Comparison of ENCODE assay signal across 14 mouse cellular contexts in the genomic region with DNA sequence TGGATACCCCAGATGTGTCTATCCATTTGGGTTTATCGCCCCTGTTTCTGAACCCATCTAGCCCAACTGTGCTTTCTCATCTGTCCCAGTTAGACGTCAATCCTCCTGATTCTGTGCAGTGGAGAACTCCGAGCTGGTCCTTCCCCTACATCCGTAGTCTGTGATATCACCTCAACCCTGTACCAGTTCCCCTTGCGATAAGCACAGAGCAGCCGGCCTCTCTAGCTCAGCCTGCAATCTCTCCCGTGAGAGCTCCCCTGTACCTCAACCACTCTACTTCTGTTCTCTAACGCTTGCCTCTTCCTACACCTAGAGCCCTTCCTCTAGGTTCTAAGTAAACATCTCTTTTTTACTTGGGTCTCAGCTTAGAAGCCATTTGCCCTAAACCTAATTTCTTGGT.
"Had no signal": no experiment of that assay in that cellular context is flagged by ENCODE, and none has a peak within 500 bp of the region (broad histone marks: within the 10 kb centered on the region; RNA-seq: fewer than 3 reads in every experiment).

No protein-coding gene starts in this region.

- H3K9me3 ChIP-seq: liver, embryonic 13.5 days; midbrain, embryonic 12.5 days; neural tube, embryonic 13.5 days had no signal

- H3K27me3 ChIP-seq: liver, embryonic 13.5 days; midbrain, embryonic 12.5 days; neural tube, embryonic 13.5 days had no signal

- DNase-seq: kidney, adult 18-20 months; kidney, adult 9 months; kidney, postnatal 14 days; liver, embryonic 13.5 days; lung, adult 2 months; lung, postnatal 14 days; lung, postnatal 4 days; thymus, adult 18-20 months; thymus, postnatal 14 days; thymus, postnatal 4 days had no signal

- ATAC-seq: midbrain, embryonic 16.5 days had no signal

- H3K27ac ChIP-seq: liver, embryonic 13.5 days; midbrain, embryonic 12.5 days; neural tube, embryonic 13.5 days had no signal

- H3K4me3 ChIP-seq: liver, embryonic 13.5 days; midbrain, embryonic 12.5 days; myocyte; neural tube, embryonic 13.5 days had no signal

- H3K9ac ChIP-seq: liver, embryonic 13.5 days; midbrain, embryonic 12.5 days; neural tube, embryonic 13.5 days had no signal

- H3K4me2 ChIP-seq: liver, embryonic 13.5 days; midbrain, embryonic 12.5 days; neural tube, embryonic 13.5 days had no signal

- H3K4me1 ChIP-seq: liver, embryonic 13.5 days had no signal

- H3K36me3 ChIP-seq: liver, embryonic 13.5 days; midbrain, embryonic 12.5 days; neural tube, embryonic 13.5 days had no signal
